Mouse (Mus musculus) heart, postnatal 14 days (tissue): ENCODE data around the gene Serpinf2. TPM values are rescaled to one million over a fixed set of nuclear protein-coding genes. Genes with fewer than 3 reads are reported as not detected.

Experiments
- DNase-seq, 2 experiments: peaks; one replicate each; pipeline ENCODE4 v3.0.0; 2021 to 2022
- intact Hi-C: fragments of 180-260 bp; cut with DNase I; formaldehyde crosslinking; loops from one replicate; pipeline ENCODE4 v1.15.1; 2025
- total RNA-seq, 2 experiments: library from RNA; stranded (reverse); gene quantifications; 2 replicates each; pipeline ENCODE4 v1.2.3; 2021

The Serpinf2 gene
- total RNA-seq, 2 experiments from 2014 or later = not detected

GRCm38 (mm10) chr11:75438804-75439203, 587 bp downstream of the Serpinf2 start:
- intact Hi-C loops = no loop called here
- DNase-seq = no peak

- no peak for DNase-seq
- intact Hi-C loops = no loop called here
Measured at GRCm38 (mm10) chr11:75438194-75438593, 1.2 kb downstream of the Serpinf2 start.

GRCm38 (mm10) chr11:75434138-75434537, 5.3 kb downstream of the Serpinf2 start:
- DNase-seq = no peak
- intact Hi-C loops = no loop called here

DNA sequence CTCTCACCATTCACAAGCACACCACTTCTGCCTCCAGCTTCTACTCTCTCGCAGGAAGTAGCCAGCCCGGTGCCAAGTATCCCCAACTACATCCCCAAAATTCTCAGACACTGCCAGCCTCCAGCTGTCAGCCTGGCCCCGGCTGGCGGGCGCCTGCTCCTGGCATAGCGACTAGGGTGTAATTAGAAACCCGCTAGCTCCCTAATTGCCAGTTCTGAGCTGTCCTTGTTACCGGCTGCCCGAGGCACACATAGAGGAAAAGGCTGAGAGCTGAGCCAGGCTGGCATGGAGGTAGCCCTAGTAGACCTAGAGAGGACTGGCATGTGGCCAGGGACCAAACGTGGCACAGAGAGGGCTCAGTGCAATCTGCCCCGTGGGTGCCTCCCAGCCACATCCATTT, 8.1 kb downstream of the Serpinf2 start:
- no peak for DNase-seq
- intact Hi-C loops = no loop called here

- intact Hi-C loops = no loop called here
- no peak for DNase-seq
Measured at GRCm38 (mm10) chr11:75429019-75429705, 10.2 kb downstream of the Serpinf2 start.

- DNase-seq = no peak
- intact Hi-C loops = no loop called here
Measured at GRCm38 (mm10) chr11:75424459-75424858, 14.9 kb downstream of the Serpinf2 start.

DNA sequence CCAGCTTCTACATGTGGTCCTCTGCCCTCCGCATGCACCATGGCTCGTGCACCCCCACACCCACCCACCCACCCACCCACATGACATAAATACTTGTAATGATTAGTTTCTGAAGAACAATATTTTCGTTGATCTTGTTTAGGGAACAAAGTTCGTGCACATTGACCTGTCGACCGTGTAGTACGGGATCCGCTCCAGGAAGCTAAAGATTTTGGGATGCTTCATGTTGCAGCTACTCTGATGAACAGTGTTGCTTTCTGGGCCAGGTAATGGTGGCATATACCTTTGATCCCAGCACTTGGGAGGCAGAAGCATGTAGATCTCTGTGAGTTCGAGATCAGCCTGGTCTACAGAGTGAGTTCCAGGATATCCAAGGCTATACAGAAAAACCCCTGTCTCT, 15.4 kb downstream of the Serpinf2 start:
- no peak for DNase-seq
- intact Hi-C loops = no loop called here

DNA sequence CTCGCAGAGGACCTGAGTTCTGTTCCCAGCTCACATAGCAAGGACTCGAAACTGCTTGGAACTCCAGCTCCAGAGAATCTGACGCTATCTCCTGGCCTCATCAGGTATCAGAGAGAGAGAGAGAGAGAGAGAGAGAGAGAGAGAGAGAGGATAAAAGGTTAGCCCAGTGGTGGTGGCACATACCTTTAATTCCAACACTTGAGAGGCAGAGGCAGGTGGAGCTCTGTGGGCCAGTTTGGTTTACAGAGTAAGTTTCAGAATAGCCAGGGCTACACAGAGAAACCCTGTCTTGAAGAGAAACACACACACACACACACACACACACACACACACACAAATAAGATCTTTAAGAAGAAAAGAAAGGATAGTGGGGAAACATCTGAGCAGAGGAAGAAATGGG, 16.3 kb downstream of the Serpinf2 start:
- intact Hi-C loops = no loop called here
- DNase-seq = no peak

DNA sequence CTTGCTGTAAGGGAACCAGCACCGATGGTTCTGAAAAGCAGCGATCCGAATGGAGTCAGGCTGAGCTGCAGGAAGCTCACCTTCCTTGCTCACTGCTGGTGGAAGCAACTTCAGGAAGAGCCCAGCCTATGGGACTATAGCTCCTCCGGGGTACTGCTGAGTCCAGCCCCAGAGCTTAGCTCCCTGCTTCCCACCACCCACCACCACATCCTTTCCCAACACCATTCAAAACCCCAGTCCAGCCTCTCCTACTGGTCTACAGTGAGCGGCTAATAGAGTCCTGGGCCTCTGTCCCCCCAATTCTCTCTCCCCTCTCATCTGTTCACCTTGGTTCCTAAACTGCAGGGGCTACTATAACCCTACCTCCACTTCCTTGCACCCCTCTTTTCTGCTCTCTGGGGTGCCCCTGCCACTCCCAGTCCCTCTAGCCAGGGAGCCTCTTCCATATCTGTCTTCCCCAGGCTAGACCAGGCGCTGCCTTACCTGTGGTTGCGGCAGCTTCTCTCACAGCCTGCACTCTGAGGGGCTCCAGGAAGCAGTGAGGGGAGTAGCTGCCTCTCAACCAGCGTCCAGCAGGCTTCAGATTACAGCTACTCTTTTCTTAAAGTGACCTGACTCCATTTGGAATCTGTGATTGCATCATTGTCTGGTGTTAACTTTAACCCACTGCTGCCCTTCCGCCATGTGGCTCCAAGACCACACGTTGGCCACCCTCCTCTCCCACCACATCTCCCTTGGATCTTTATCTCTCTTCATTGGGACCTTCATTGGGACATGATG, 17.2 kb downstream of the Serpinf2 start, which contains the start of gene Serpinf1:
TSS of gene Serpinf1 (minus strand) at position 689 of the 780 bp plus-strand sequence.
- DNase-seq = no peak
- intact Hi-C loops = no loop called here

GRCm38 (mm10) chr11:75421375-75422012, 17.9 kb downstream of the Serpinf2 start:
- no peak for DNase-seq
- intact Hi-C loops = no loop called here

DNA sequence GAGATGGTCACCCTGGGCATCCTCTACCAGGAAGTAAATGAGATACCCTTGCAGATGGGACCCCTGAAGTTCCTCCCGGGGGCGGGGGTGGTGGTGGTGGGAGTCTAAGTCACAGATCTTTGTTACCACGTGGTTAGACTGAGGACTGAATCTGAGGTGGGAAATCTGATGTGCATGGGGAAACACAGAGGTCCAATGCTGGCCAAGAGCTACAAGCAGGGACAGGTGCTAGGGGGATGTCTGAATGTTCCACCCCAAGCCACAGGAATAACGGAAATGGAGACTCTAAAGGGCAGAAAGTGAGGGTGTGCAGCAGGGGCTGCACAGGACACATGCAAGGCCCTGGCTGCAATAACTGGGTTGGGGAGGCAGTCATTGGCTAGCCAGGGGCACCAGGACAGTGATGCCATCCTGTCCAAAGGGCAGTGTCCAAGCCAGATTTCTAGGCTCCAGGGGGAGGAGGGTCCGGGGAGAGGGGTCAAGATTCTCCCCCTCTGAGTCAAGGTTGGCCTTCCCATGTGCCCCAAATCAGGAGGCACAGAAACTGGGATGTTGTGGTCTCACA, 18.5 kb downstream of the Serpinf2 start:
- DNase-seq = no peak
- intact Hi-C loops = no loop called here

DNA sequence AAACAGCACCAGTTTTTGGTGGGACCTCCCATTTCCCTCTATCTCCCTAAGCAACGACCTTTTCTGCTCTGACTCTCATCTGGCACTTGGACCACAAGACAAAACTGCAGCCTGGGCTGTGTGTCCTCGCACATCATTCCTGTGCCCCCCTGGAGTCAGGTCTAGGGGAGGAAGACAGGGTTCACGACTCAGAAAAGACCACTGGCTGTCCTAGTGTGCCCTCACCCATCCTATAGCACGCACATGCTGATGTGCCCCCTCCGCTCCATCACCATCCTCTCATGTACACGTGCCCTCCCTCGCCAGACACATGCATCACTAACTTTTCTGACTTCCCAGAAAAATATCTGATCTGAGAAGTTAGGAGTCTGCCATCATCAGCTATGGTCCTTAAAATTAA, 19.4 kb downstream of the Serpinf2 start:
- no peak for DNase-seq
- intact Hi-C loops = no loop called here

GRCm38 (mm10) chr11:75415994-75416393, 23.4 kb downstream of the Serpinf2 start:
- intact Hi-C loops = no loop called here

DNA sequence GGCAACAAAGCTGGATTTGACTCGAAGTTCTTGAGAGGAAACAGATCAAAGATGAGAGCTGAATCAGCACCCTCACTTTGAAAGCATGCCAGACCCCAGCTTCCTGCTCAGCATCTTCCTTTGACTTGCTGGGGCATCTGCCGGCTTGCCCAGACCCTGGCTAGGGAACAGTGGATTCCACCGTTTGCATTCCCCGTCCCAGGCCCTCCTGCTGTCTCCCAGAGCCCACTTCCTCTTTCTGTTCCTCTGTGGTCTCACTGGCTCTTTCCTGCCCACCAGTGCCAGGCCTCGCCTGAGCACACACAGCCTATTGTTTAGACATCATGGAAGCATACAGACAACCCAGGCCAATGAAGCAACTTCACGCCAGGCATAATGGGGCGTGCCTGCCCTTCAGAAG, 24.3 kb downstream of the Serpinf2 start:
- DNase-seq = no peak
- intact Hi-C loops = no loop called here

More at GRCm38 (mm10) chr11:75415994-75416393, 23.4 kb downstream of the Serpinf2 start:
- no peak for DNase-seq

GRCm38 (mm10) chr11:75410591-75410990, 28.8 kb downstream of the Serpinf2 start:
- DNase-seq = no peak
- intact Hi-C loops = no loop called here

- intact Hi-C loops = loop anchor here (5.0 kb wide), 2 partner anchors 42 to 233 kb away; partner anchors contain the start of genes Ovca2 and Wdr81
Measured at GRCm38 (mm10) chr11:75409679-75410575, 29.5 kb downstream of the Serpinf2 start.

GRCm38 (mm10) chr11:75406865-75407264, 32.5 kb downstream of the Serpinf2 start:
- DNase-seq = peak; percentile 48 to 63
- intact Hi-C loops = loop anchor here (5.0 kb wide), 2 partner anchors 45 to 230 kb away; partner anchors contain the start of genes Ovca2 and Wdr81

More at GRCm38 (mm10) chr11:75409679-75410575, 29.5 kb downstream of the Serpinf2 start:
- no peak for DNase-seq

DNA sequence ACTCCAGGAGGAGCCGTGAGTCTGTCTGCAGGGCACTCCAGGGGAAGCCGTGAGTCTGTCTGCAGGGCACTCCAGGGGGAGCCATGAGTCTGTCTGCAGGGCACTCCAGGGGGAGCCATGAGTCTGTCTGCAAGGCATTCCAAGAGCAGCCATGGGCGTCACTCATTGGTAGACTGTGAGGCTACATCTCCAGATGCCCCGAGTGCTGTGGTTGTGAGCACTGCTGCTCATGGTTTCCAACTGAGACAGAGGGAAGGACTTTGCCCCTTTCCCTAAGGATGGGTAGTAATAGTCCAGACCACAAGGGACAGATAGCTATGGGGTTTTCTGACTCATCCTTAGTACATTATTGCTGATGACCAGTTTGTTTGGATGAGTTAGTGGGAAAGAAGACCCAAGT, 33.3 kb downstream of the Serpinf2 start:
- DNase-seq = no peak
- intact Hi-C loops = loop anchor here (5.0 kb wide), 2 partner anchors 46 to 229 kb away; partner anchors contain the start of genes Ovca2 and Wdr81

GRCm38 (mm10) chr11:75404801-75405200, 34.6 kb downstream of the Serpinf2 start:
- intact Hi-C loops = loop anchor here (5.0 kb wide), 2 partner anchors 48 to 228 kb away; partner anchors contain the start of genes Ovca2 and Wdr81

More at GRCm38 (mm10) chr11:75404801-75405200, 34.6 kb downstream of the Serpinf2 start:
- DNase-seq = no peak
